Mouse (Mus musculus) midbrain, embryonic 16.5 days (tissue): ENCODE measurements around the gene Ciz1. TPM values are rescaled to one million over a fixed set of nuclear protein-coding genes. Genes with fewer than 3 reads are reported as not detected.

Experiments used
- ATAC-seq: fragments of 200-750 bp; cut with Nextera tagmentation; 2 replicates; pipeline ENCODE4 v1.8.0; 2017; ENCODE audit warnings: moderate TSS enrichment
- H3K27ac ChIP-seq: fragments of 300-500 bp; sonication (generic); 2 replicates; pipeline ENCODE4 v1.5.1; 2014; ENCODE audit warnings: mild to moderate bottlenecking, low read length, mixed read lengths
- H3K27me3 ChIP-seq: fragments of 300-500 bp; sonication (generic); 2 replicates; pipeline ENCODE4 v1.6.1; 2014; ENCODE audit warnings: low read depth, low read length, mixed read lengths; ENCODE audit not compliant: control insufficient read depth, insufficient read depth
- H3K36me3 ChIP-seq: fragments of 300-500 bp; sonication (generic); 2 replicates; pipeline ENCODE4 v1.6.1; 2014; ENCODE audit warnings: mild to moderate bottlenecking, low read length, moderate library complexity, mixed read lengths; ENCODE audit not compliant: control insufficient read depth, insufficient read depth
- H3K4me1 ChIP-seq: fragments of 300-500 bp; sonication (generic); 2 replicates; pipeline ENCODE4 v1.6.1; 2014; ENCODE audit warnings: mild to moderate bottlenecking, low read length, mixed read lengths; ENCODE audit not compliant: control insufficient read depth, insufficient read depth
- H3K4me2 ChIP-seq: fragments of 300-500 bp; sonication (generic); 2 replicates; pipeline ENCODE4 v1.6.1; 2014; ENCODE audit warnings: mild to moderate bottlenecking, low read length, mixed read lengths
- H3K4me3 ChIP-seq: fragments of 300-500 bp; sonication (generic); 2 replicates; pipeline ENCODE4 v1.5.1; 2014; ENCODE audit warnings: low read depth, mild to moderate bottlenecking, low read length, moderate library complexity, mixed read lengths
- H3K9ac ChIP-seq: fragments of 300-500 bp; sonication (generic); 2 replicates; pipeline ENCODE4 v1.6.1; 2014; ENCODE audit warnings: low read depth, low read length, mixed read lengths
- H3K9me3 ChIP-seq: fragments of 300-500 bp; sonication (generic); replicated peaks from 2 replicates; pipeline ENCODE4 v1.6.1; 2014; ENCODE audit warnings: mild to moderate bottlenecking, low read length, mixed read lengths; ENCODE audit not compliant: control insufficient read depth, poor library complexity, severe bottlenecking
- WGBS: fragments of 180-500 bp; shearing (Covaris S2); extraction: QIAGEN DNeasy Blood & Tissue Kit; methylation state at CpG from one replicate; pipeline ENCODE4 v1.1.7; 2014; 5-methylcytosine and 5-hydroxymethylcytosine counted together
- polyA plus RNA-seq: library from polyadenylated mRNA; unstranded; fragments of >200 nt; fragmentation: Nextera tagmentation; extraction: Ambion mirVana; gene quantifications from 2 replicates; pipeline ENCODE4 v1.2.1, GENCODE M21; 2015

Ciz1 gene
- polyA plus RNA-seq, 1 experiment from 2014 or later = 58.7 TPM

DNA sequence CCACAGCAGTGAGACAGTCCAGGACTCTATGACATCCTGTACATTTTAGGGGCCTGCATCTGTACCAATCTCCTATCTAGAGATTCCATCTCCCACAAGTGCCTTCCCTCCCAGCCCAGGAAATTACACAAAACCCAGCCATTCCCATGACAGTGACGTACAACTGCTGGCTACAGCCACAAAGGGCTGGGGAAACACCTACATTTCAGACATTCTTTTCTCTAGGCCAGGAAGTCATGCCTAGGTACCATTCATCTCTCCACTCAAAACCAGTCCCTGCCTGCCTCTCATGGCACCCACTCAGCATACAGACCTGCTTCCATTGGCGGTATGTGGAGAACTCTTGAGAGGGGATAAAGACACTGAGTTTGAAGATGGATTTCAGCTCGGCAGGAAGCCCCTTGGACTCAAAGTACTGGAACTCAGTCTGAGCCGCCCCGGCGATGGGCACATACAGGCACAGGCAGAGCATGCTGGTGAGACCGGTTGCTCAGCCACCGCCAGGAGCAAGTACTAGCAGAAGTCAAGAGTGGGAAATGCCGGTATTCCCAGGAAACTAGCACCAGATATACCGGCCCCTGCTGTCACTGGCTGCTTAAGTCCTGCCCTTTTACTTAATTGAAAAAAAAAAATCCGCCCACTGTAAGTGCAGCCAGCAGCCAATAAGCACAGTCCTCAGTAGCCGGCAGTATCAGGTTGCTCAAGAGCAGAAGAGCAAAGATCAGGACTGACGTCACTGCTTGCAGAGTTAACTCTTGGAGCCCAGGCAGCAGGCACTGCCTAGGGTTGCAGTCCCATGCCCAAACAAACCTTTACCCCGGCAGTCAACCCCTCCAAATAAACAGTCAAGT is 71.6 kb downstream of the Ciz1 start:
- H3K4me3 ChIP-seq = peak overlapping the region; percentile 42
- ATAC-seq = peak; percentile 76
- H3K9ac ChIP-seq = peak overlapping the region; percentile 61
- 3% methylated on average over 14 of the region's 14 CpGs for WGBS
- H3K27me3 ChIP-seq = no peaks in the 10 kb centered on the region
- peak overlapping the region; percentile 78 for H3K27ac ChIP-seq
- peaks cover 39% of the 10 kb centered on the region for H3K4me1 ChIP-seq
- H3K9me3 ChIP-seq = no peaks in the 10 kb centered on the region
- peaks cover 13% of the 10 kb centered on the region for H3K36me3 ChIP-seq
- H3K4me2 ChIP-seq = peak overlapping the region; percentile 78

DNA sequence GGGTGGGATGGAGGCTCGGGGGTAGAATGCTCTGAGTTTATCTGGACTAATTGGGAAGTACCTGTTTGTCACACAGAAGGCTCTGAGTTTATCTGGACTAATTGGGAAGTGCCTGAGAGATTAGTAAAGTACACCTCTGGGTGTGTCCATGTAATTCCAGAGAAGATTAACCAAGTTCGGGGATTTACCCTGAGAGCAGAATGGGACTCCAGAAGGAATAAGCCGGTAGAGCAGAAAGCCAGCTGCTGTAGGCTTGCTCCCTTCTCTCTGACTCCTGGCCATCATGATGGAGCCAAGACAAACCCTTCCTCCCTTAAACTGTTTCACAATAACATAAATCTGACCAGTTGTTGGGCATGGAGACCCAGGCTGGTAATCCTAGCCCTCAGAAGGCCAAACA is 72.7 kb downstream of the Ciz1 start:
- no peak overlapping the region for H3K4me2 ChIP-seq

GRCm38 (mm10) chr2:32425568-32425967 is 73.4 kb downstream of the Ciz1 start:
- WGBS = 76% methylated on average over 5 of the region's 5 CpGs
- peaks cover 57% of the 10 kb centered on the region for H3K4me1 ChIP-seq

More for the DNA sequence above, 72.7 kb downstream of the Ciz1 start:
- no peak overlapping the region for H3K9ac ChIP-seq
- peaks cover 50% of the 10 kb centered on the region for H3K4me1 ChIP-seq
- peaks cover 9% of the 10 kb centered on the region for H3K36me3 ChIP-seq
- no peak overlapping the region for H3K27ac ChIP-seq
- ATAC-seq = no peak
- H3K4me3 ChIP-seq = no peak overlapping the region
- WGBS = 25% methylated on average over 3 of the region's 3 CpGs
- H3K9me3 ChIP-seq = no peaks in the 10 kb centered on the region
- H3K27me3 ChIP-seq = no peaks in the 10 kb centered on the region

DNA sequence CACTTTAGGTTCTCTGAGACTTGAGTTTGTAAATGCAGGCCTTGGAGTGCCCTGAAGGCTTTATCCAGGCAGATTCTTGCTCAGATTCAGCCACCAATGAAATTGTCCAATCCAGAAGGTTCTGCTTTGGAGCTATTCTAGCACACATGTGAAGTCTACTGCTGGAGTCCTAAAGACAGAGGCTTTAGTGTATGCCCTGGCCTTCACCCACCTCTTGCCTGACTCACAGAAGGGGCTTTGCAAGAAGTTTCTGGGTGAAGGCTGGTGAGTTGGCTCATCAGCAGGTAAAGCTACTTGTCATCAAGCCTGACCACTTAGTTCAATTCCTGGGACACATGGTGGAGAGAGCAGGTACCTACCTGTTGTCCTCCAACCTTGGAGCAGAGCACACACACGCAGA is 74.0 kb downstream of the Ciz1 start:
- Histone ChIP-seq H3K4me1 (peaks cover 57% of the 10 kb centered on the region), H3K9me3 (no peaks in the 10 kb centered on the region), H3K27me3 (no peaks in the 10 kb centered on the region), H3K4me2 (no peak overlapping the region), H3K4me3 (no peak overlapping the region), H3K27ac (no peak overlapping the region), H3K36me3 (no peaks in the 10 kb centered on the region), H3K9ac (no peak overlapping the region)
- no peak for ATAC-seq
- 96% methylated on average over 1 of the region's 1 CpGs for WGBS

More at GRCm38 (mm10) chr2:32425568-32425967, 73.4 kb downstream of the Ciz1 start:
- no peak overlapping the region for H3K27ac ChIP-seq
- no peak overlapping the region for H3K9ac ChIP-seq
- H3K27me3 ChIP-seq = no peaks in the 10 kb centered on the region
- H3K36me3 ChIP-seq = peaks cover 4% of the 10 kb centered on the region
- ATAC-seq = no peak
- no peak overlapping the region for H3K4me2 ChIP-seq
- H3K9me3 ChIP-seq = no peaks in the 10 kb centered on the region
- H3K4me3 ChIP-seq = no peak overlapping the region

GRCm38 (mm10) chr2:32427720-32428119 is 75.6 kb downstream of the Ciz1 start:
- H3K4me3 ChIP-seq = peak overlapping the region; percentile 44
- 80% methylated on average over 5 of the region's 5 CpGs for WGBS

DNA sequence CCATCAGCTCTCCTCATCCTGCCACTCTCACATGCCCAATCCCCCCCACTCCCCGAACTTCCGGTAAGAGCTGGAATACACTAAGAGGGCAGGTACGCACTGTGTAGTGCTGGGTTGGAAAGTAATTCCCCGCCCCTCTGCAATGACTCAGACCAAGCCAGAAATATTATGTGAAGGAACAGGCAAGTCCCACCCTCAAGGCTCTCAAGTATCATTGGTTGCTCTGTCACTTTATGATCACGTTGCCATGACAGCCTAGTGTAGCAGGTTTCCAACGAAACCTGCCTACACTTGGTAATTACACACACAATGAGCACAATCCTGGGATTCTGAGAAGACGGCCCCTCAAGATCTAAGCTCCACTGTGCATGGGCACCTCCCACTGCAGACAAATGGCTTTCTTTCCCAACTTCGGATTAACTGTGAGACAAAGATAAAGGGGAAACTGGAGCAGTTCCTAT is 76.2 kb downstream of the Ciz1 start:
- H3K9me3 ChIP-seq = no peaks in the 10 kb centered on the region
- ATAC-seq = peak; percentile 78
- peak overlapping the region; percentile 67 for H3K9ac ChIP-seq
- H3K4me2 ChIP-seq = peak overlapping the region; percentile 81
- peaks cover 58% of the 10 kb centered on the region for H3K4me1 ChIP-seq
- no peaks in the 10 kb centered on the region for H3K36me3 ChIP-seq
- no peaks in the 10 kb centered on the region for H3K27me3 ChIP-seq
- H3K4me3 ChIP-seq = peak overlapping the region; percentile 44
- H3K27ac ChIP-seq = peak overlapping the region; percentile 78
- 29% methylated on average over 8 of the region's 8 CpGs for WGBS

More at GRCm38 (mm10) chr2:32427720-32428119, 75.6 kb downstream of the Ciz1 start:
- Histone ChIP-seq H3K9me3 (no peaks in the 10 kb centered on the region), H3K27me3 (no peaks in the 10 kb centered on the region), H3K36me3 (no peaks in the 10 kb centered on the region), H3K4me2 (peak overlapping the region; percentile 81), H3K4me1 (peaks cover 63% of the 10 kb centered on the region), H3K9ac (peak overlapping the region; percentile 67; the same call in 1 of the 2 replicates), H3K27ac (peak overlapping the region; percentile 78)
- no peak for ATAC-seq

GRCm38 (mm10) chr2:32429215-32429891 is 77.2 kb downstream of the Ciz1 start:
- H3K9ac ChIP-seq = peak overlapping the region; percentile 67
- H3K27me3 ChIP-seq = no peaks in the 10 kb centered on the region
- H3K36me3 ChIP-seq = no peaks in the 10 kb centered on the region
- H3K4me2 ChIP-seq = peak overlapping the region; percentile 81
- WGBS = 72% methylated on average over 4 of the region's 4 CpGs
- peak overlapping the region; percentile 44 for H3K4me3 ChIP-seq
- H3K27ac ChIP-seq = peak overlapping the region; percentile 78
- H3K9me3 ChIP-seq = no peaks in the 10 kb centered on the region
- peaks cover 48% of the 10 kb centered on the region for H3K4me1 ChIP-seq
- ATAC-seq = no peak
